Mouse (Mus musculus) kidney, embryonic 14.5 days (tissue): ENCODE data around the gene Crip3. TPM values are rescaled to one million over a fixed set of nuclear protein-coding genes. Genes with fewer than 3 reads are reported as not detected.

Source experiments
- ATAC-seq: fragments of 200-750 bp; cut with Nextera tagmentation; 2 replicates; pipeline ENCODE4 v1.8.0; 2017; ENCODE audit warnings: moderate number of reproducible peaks, mild to moderate bottlenecking, moderate TSS enrichment, moderate library complexity; ENCODE audit not compliant: low FRiP score, low TSS enrichment
- H3K27ac ChIP-seq: fragments of 300-500 bp; sonication (generic); 2 replicates; pipeline ENCODE4 v1.5.1; 2014; ENCODE audit warnings: low read depth, mild to moderate bottlenecking, low read length, moderate library complexity, mixed read lengths
- H3K27me3 ChIP-seq: fragments of 300-500 bp; sonication (generic); 2 replicates; pipeline ENCODE4 v1.6.1; 2014; ENCODE audit warnings: mild to moderate bottlenecking, low read length; ENCODE audit not compliant: control insufficient read depth, insufficient read depth
- H3K36me3 ChIP-seq: fragments of 300-500 bp; sonication (generic); 2 replicates; pipeline ENCODE4 v1.6.1; 2014; ENCODE audit warnings: low read length, mixed read lengths; ENCODE audit not compliant: control insufficient read depth, insufficient read depth
- H3K4me1 ChIP-seq: fragments of 300-500 bp; sonication (generic); 2 replicates; pipeline ENCODE4 v1.6.1; 2014; ENCODE audit warnings: low read length, mixed read lengths; ENCODE audit not compliant: control insufficient read depth, insufficient read depth
- H3K4me2 ChIP-seq: fragments of 300-500 bp; sonication (generic); replicated peaks from 2 replicates; pipeline ENCODE4 v1.6.1; 2014; ENCODE audit warnings: low read depth, mild to moderate bottlenecking, low read length
- H3K4me3 ChIP-seq: fragments of 300-500 bp; sonication (generic); 2 replicates; pipeline ENCODE4 v1.5.1; 2014; ENCODE audit warnings: mild to moderate bottlenecking, low read length
- H3K9ac ChIP-seq: fragments of 300-500 bp; sonication (generic); 2 replicates; pipeline ENCODE4 v1.6.1; 2014; ENCODE audit warnings: low read depth, mild to moderate bottlenecking, low read length, moderate library complexity
- H3K9me3 ChIP-seq: fragments of 300-500 bp; sonication (generic); 2 replicates; pipeline ENCODE4 v1.6.1; 2016; ENCODE audit warnings: low read length; ENCODE audit not compliant: control insufficient read depth
- WGBS: fragments of 180-500 bp; shearing (Covaris S2); extraction: QIAGEN DNeasy Blood & Tissue Kit; methylation state at CpG from one replicate; pipeline ENCODE4 v1.1.7; 2014; 5-methylcytosine and 5-hydroxymethylcytosine counted together
- polyA plus RNA-seq: library from polyadenylated mRNA; unstranded; fragments of >200 nt; fragmentation: Nextera tagmentation; extraction: Ambion mirVana; gene quantifications from 2 replicates; pipeline ENCODE4 v1.2.1, GENCODE M21; 2014

Gene Crip3
- 0.38 and 0.60 TPM in 2 replicates for polyA plus RNA-seq

DNA sequence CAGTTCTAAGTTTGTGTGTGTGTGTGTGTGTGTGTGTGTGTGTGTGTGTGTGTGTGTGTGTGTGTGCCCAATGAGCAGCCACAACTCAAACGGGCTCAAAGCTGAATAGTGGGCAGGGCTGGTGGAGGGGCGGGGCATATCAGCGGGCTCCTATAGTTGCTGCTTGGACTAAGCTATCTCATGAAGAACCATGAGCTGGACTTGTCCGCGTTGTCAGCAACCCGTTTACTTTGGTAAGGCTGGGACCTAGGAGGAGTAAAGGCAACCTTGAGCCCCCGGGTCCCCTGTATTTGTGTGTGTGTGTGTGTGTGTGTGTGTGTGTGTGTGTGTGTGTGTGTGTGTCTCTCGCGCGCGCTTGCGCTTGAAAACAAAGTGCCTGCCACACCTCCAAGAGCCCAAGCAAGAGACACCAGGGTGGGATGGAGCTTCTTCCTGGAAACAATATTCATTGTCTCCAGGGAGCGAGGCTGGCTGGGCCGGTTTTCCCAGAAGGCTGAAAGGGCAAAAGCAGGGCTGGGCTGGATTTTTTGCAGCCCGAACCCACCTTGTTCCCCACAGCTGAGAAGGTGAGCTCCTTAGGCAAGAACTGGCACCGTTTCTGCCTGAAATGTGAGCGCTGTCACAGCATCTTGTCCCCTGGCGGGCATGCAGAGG is at the start of gene Crip3:
Gene Crip3 (plus strand): TSS at position 166 of the 654 bp plus-strand sequence.
- WGBS = 8% methylated on average over 18 of the region's 18 CpGs
- H3K4me3 ChIP-seq = peak within 1 kb of the TSS; percentile 23; the same call in 1 of the 2 replicates
- H3K36me3 ChIP-seq = no peaks in the 10 kb centered on the region
- H3K27me3 ChIP-seq = no peaks in the 10 kb centered on the region
- no peaks in the 10 kb centered on the region for H3K9me3 ChIP-seq
- H3K9ac ChIP-seq = no peak within 1 kb of the TSS
- H3K4me1 ChIP-seq = 0 out of 2 replicates have a peak, but pooled peaks cover 4% of the 10 kb centered on the region
- no peak within 1 kb of the TSS for H3K27ac ChIP-seq
- ATAC-seq = no peak; the same call in 1 of the 2 replicates
- H3K4me2 ChIP-seq = peak within 1 kb of the TSS; percentile 24

GRCm38 (mm10) chr17:46383294-46384060 is 45.2 kb upstream of the Crip3 start, which contains the start of gene Zfp318:
Zfp318 (plus strand) TSS chr17:46383731.
- peaks cover 7% of the 10 kb centered on the region for H3K4me1 ChIP-seq
- peak within 1 kb of the TSS; percentile 94 for H3K9ac ChIP-seq
- peaks cover 5% of the 10 kb centered on the region; the same call in 1 of the 2 replicates for H3K36me3 ChIP-seq
- peak; percentile 98 for ATAC-seq
- peak within 1 kb of the TSS; percentile 85 for H3K27ac ChIP-seq
- peak within 1 kb of the TSS; percentile 86 for H3K4me2 ChIP-seq
- 1% methylated on average over 48 of the region's 105 CpGs for WGBS
- H3K27me3 ChIP-seq = no peaks in the 10 kb centered on the region
- peak within 1 kb of the TSS; percentile 88 for H3K4me3 ChIP-seq
- H3K9me3 ChIP-seq = no peaks in the 10 kb centered on the region

GRCm38 (mm10) chr17:46384061-46384801 is 44.5 kb upstream of the Crip3 start:
- peak overlapping the region; percentile 88 for H3K4me3 ChIP-seq
- peak; percentile 33 for ATAC-seq
- 2% methylated on average over 56 of the region's 70 CpGs for WGBS
- H3K27me3 ChIP-seq = no peaks in the 10 kb centered on the region
- H3K4me2 ChIP-seq = peak overlapping the region; percentile 86
- no peaks in the 10 kb centered on the region for H3K9me3 ChIP-seq
- peak overlapping the region; percentile 85 for H3K27ac ChIP-seq
- peaks cover 7% of the 10 kb centered on the region for H3K4me1 ChIP-seq
- peaks cover 13% of the 10 kb centered on the region for H3K36me3 ChIP-seq
- H3K9ac ChIP-seq = peak overlapping the region; percentile 94

- Histone ChIP-seq H3K4me2 (no peak overlapping the region), H3K27me3 (no peaks in the 10 kb centered on the region), H3K9ac (no peak overlapping the region), H3K36me3 (peaks cover 27% of the 10 kb centered on the region), H3K4me1 (peaks cover 7% of the 10 kb centered on the region), H3K4me3 (no peak overlapping the region), H3K27ac (no peak overlapping the region), H3K9me3 (no peaks in the 10 kb centered on the region)
- no peak for ATAC-seq
- WGBS = 81% methylated on average over 3 of the region's 3 CpGs
These were observed 40.5 kb upstream of the Crip3 start for GRCm38 (mm10) chr17:46388200-46388599.

DNA sequence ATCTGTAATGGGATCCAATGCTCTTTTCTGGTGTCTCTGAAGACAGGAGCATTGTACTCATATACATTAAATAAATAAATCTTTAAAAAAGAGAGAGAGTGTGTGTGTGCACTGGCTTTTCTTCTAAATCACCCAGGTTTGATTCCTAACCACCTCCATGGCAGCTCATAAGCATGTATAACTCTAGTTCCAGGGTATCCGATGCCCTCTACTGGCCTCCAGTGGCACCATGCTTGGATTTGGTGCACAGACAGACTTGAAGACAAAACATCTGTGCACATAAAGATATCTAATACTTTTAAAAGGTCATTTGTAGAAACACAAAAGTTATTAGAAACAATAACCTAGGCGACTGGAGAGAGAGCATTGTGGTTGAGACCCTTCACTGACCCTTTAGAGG is 35.7 kb upstream of the Crip3 start:
- no peak overlapping the region for H3K27ac ChIP-seq
- H3K36me3 ChIP-seq = peaks cover 45% of the 10 kb centered on the region
- no peaks in the 10 kb centered on the region for H3K27me3 ChIP-seq
- H3K4me3 ChIP-seq = no peak overlapping the region
- no peaks in the 10 kb centered on the region for H3K4me1 ChIP-seq
- H3K9me3 ChIP-seq = no peaks in the 10 kb centered on the region
- no peak overlapping the region for H3K4me2 ChIP-seq
- ATAC-seq = no peak
- WGBS = 53% methylated on average over 2 of the region's 2 CpGs
- H3K9ac ChIP-seq = no peak overlapping the region

DNA sequence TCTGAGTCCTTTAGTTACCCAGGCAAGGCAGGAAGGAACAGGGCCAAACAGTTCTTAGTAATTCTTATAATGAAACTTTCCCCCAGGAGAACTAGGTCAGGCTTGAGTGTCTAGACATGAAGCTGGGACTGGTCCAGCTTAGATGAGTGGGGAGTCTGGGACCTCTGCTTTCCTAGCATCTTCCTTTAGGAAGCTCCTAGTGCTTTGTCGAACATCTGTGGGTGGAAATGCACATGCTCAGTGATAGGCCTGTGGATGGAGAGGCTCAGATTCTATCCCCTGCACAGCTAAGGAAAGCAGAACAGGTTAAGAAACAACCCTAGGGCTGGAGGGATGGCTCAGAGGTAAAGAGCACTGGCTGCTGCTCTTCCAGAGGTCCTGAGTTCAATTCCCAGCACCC is 34.1 kb upstream of the Crip3 start:
- H3K27me3 ChIP-seq = no peaks in the 10 kb centered on the region
- no peaks in the 10 kb centered on the region for H3K4me1 ChIP-seq
- no peak overlapping the region for H3K4me3 ChIP-seq
- H3K9ac ChIP-seq = no peak overlapping the region
- no peak overlapping the region for H3K4me2 ChIP-seq
- WGBS = 96% methylated on average over 1 of the region's 1 CpGs
- no peak for ATAC-seq
- no peaks in the 10 kb centered on the region for H3K9me3 ChIP-seq
- H3K27ac ChIP-seq = no peak overlapping the region
- peaks cover 44% of the 10 kb centered on the region for H3K36me3 ChIP-seq

DNA sequence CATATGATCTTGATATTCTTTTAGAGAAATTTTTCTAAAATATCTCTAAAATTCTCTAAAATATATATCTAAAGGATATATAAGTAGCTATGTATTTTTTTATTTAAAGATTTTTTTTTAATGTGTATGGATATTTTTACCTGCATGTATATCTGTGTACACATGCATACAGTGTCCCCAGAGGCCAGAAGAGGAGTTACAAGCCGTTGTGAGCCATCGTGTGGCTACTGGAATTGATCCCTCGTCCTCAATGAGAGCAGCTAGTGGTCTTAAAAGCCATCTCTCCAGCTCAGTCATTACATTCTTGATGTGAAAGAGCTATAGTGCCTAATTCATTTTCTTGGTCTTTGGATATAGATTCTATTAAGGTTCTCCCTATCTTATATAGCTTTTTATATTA is 20.2 kb upstream of the Crip3 start:
- Histone ChIP-seq H3K27me3 (no peaks in the 10 kb centered on the region), H3K9me3 (no peaks in the 10 kb centered on the region), H3K36me3 (peaks cover 80% of the 10 kb centered on the region), H3K4me3 (no peak overlapping the region), H3K4me2 (no peak overlapping the region), H3K9ac (no peak overlapping the region), H3K27ac (no peak overlapping the region), H3K4me1 (no peaks in the 10 kb centered on the region)
- WGBS = 44% methylated on average over 3 of the region's 3 CpGs
- ATAC-seq = no peak

DNA sequence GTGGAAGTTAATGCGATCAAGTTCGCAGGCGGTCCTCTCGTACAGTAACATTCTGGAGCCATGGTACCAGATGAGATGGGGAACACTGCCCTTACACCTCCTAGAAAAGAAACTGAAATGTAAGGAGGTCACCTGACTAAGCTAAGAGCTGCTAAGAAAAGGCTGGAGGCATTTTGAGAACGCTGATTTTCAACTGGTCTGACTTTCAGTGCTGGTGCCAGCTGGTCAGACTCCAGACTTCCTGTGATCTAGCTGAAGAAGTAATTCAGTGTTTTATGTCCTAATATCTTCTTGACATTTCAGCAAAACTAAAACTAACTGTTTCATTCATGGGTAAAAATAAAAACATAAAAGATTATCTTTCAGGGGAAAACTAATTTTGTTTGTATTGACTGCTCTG is 10.1 kb upstream of the Crip3 start:
- Histone ChIP-seq H3K9ac (no peak overlapping the region), H3K36me3 (peaks cover 9% of the 10 kb centered on the region), H3K4me3 (no peak overlapping the region), H3K27ac (no peak overlapping the region), H3K4me1 (no peaks in the 10 kb centered on the region), H3K4me2 (no peak overlapping the region), H3K9me3 (no peaks in the 10 kb centered on the region), H3K27me3 (no peaks in the 10 kb centered on the region)
- whole genome bisulfite sequencing = 82% methylated on average over 5 of the region's 5 CpGs
- no peak for ATAC-seq
